Mouse (Mus musculus) forebrain, embryonic 14.5 days (tissue): ENCODE data around the gene Cep170b. TPM values are rescaled to one million over a fixed set of nuclear protein-coding genes. Genes with fewer than 3 reads are reported as not detected.
A peak's percentile ranks its signal among the peaks of the same experiment; 100 is the strongest.

ENCODE experiments used
- ATAC-seq: fragments of 200-750 bp; cut with Nextera tagmentation; 2 replicates; pipeline ENCODE4 v1.8.0; 2017; ENCODE audit warnings: mild to moderate bottlenecking, moderate library complexity
- DNase-seq: peaks from one replicate; pipeline ENCODE4 v3.0.0-alpha.2; 2015; ENCODE audit warnings: low spot score
- H3K27ac ChIP-seq: fragments of 300-500 bp; sonication (generic); 2 replicates; pipeline ENCODE4 v1.5.1; 2014; ENCODE audit warnings: low read depth, mild to moderate bottlenecking, control low read depth, low read length, moderate library complexity
- H3K27me3 ChIP-seq: fragments of 300-500 bp; sonication (generic); replicated peaks from 2 replicates; pipeline ENCODE4 v1.6.1; 2014; ENCODE audit warnings: low read length, control low read depth, mixed read lengths; ENCODE audit not compliant: control insufficient read depth, insufficient read depth
- H3K36me3 ChIP-seq: fragments of 300-500 bp; sonication (generic); 2 replicates; pipeline ENCODE4 v1.6.1; 2014; ENCODE audit warnings: low read length, control low read depth; ENCODE audit not compliant: control insufficient read depth, insufficient read depth
- H3K4me1 ChIP-seq: fragments of 300-500 bp; sonication (generic); 2 replicates; pipeline ENCODE4 v1.6.1; 2014; ENCODE audit warnings: antibody characterized with exemption, low read length, control low read depth; ENCODE audit not compliant: control insufficient read depth, insufficient read depth
- H3K4me2 ChIP-seq: fragments of 300-500 bp; sonication (generic); 2 replicates; pipeline ENCODE4 v1.6.1; 2014; ENCODE audit warnings: mild to moderate bottlenecking, control low read depth, low read length
- H3K4me3 ChIP-seq: fragments of 300-500 bp; sonication (generic); 2 replicates; pipeline ENCODE4 v1.5.1; 2014; ENCODE audit warnings: low read depth, low read length, control low read depth
- H3K9ac ChIP-seq: fragments of 300-500 bp; sonication (generic); 2 replicates; pipeline ENCODE4 v1.6.1; 2014; ENCODE audit warnings: mild to moderate bottlenecking, low read length, control low read depth, moderate library complexity
- H3K9me3 ChIP-seq: fragments of 300-500 bp; sonication (generic); replicated peaks from 2 replicates; pipeline ENCODE4 v1.6.1; 2016; ENCODE audit warnings: low read length, control low read depth, mixed read lengths; ENCODE audit not compliant: control insufficient read depth
- WGBS: fragments of 180-500 bp; shearing (Covaris S2); extraction: QIAGEN DNeasy Blood & Tissue Kit; methylation state at CpG from one replicate; pipeline ENCODE4 v1.1.7; 2014; 5-methylcytosine and 5-hydroxymethylcytosine counted together
- polyA plus RNA-seq: library from polyadenylated mRNA; unstranded; fragments of >200 nt; fragmentation: Nextera tagmentation; extraction: Ambion mirVana; gene quantifications from 2 replicates; pipeline ENCODE4 v1.2.1, GENCODE M21; 2014

Gene Cep170b
- polyA plus RNA-seq, 1 experiment from 2014 or later: 10.3 TPM

- H3K36me3 ChIP-seq: peaks cover 79% of the 10 kb centered on the region
These were observed 18.8 kb downstream of the Cep170b start for GRCm38 (mm10) chr12:112739023-112739568.

GRCm38 (mm10) chr12:112742768-112743167 is 22.5 kb downstream of the Cep170b start:
- 76% methylated on average over 6 of the region's 6 CpGs for WGBS
- Histone ChIP-seq H3K36me3 (peaks cover 62% of the 10 kb centered on the region), H3K27ac (no peak overlapping the region), H3K9ac (peak overlapping the region; percentile 1), H3K27me3 (no peaks in the 10 kb centered on the region), H3K4me3 (no peak overlapping the region), H3K4me2 (no peak overlapping the region), H3K4me1 (peaks cover 8% of the 10 kb centered on the region; the same call in 1 of the 2 replicates), H3K9me3 (no peaks in the 10 kb centered on the region)
- ATAC-seq (peak; percentile 13; the same call in 1 of the 2 replicates), DNase-seq (no peak)

More at GRCm38 (mm10) chr12:112739023-112739568, 18.8 kb downstream of the Cep170b start:
- no peak overlapping the region for H3K4me3 ChIP-seq
- no peaks in the 10 kb centered on the region for H3K27me3 ChIP-seq
- ATAC-seq (no peak), DNase-seq (no peak)
- H3K9ac ChIP-seq: no peak overlapping the region
- H3K4me2 ChIP-seq: no peak overlapping the region
- WGBS: 91% methylated on average over 24 of the region's 24 CpGs
- H3K27ac ChIP-seq: no peak overlapping the region
- no peaks in the 10 kb centered on the region for H3K4me1 ChIP-seq
- H3K9me3 ChIP-seq: no peaks in the 10 kb centered on the region

- WGBS: 55% methylated on average over 25 of the region's 25 CpGs
- ATAC-seq: peak; percentile 75
These were observed 23.1 kb downstream of the Cep170b start for GRCm38 (mm10) chr12:112743168-112743975.

GRCm38 (mm10) chr12:112744211-112744610 is 24.0 kb downstream of the Cep170b start:
- no peak overlapping the region for H3K27ac ChIP-seq
- H3K4me1 ChIP-seq: peaks cover 9% of the 10 kb centered on the region; the same call in 1 of the 2 replicates
- no peak overlapping the region for H3K4me3 ChIP-seq
- H3K27me3 ChIP-seq: no peaks in the 10 kb centered on the region
- ATAC-seq (no peak), DNase-seq (no peak)
- no peak overlapping the region for H3K4me2 ChIP-seq
- WGBS: 86% methylated on average over 8 of the region's 11 CpGs
- H3K36me3 ChIP-seq: peaks cover 48% of the 10 kb centered on the region
- no peak overlapping the region for H3K9ac ChIP-seq
- no peaks in the 10 kb centered on the region for H3K9me3 ChIP-seq

More at GRCm38 (mm10) chr12:112743168-112743975, 23.1 kb downstream of the Cep170b start:
- Histone ChIP-seq H3K4me2 (no peak overlapping the region), H3K27me3 (no peaks in the 10 kb centered on the region), H3K36me3 (peaks cover 56% of the 10 kb centered on the region), H3K9me3 (no peaks in the 10 kb centered on the region), H3K4me3 (no peak overlapping the region), H3K9ac (peak overlapping the region; percentile 17), H3K4me1 (peaks cover 9% of the 10 kb centered on the region; the same call in 1 of the 2 replicates), H3K27ac (no peak overlapping the region)
- peak; percentile 84 for DNase-seq

GRCm38 (mm10) chr12:112744891-112745580 is 24.8 kb downstream of the Cep170b start:
- no peak for ATAC-seq
- H3K9me3 ChIP-seq: no peaks in the 10 kb centered on the region
- no peaks in the 10 kb centered on the region for H3K27me3 ChIP-seq
- H3K4me1 ChIP-seq: peaks cover 9% of the 10 kb centered on the region; the same call in 1 of the 2 replicates
- DNase-seq: no peak
- H3K4me3 ChIP-seq: no peak overlapping the region
- WGBS: 86% methylated on average over 10 of the region's 10 CpGs
- peaks cover 39% of the 10 kb centered on the region for H3K36me3 ChIP-seq
- no peak overlapping the region for H3K4me2 ChIP-seq
- no peak overlapping the region for H3K9ac ChIP-seq
- H3K27ac ChIP-seq: no peak overlapping the region

GRCm38 (mm10) chr12:112745716-112746115 is 25.5 kb downstream of the Cep170b start:
- ATAC-seq (no peak), DNase-seq (no peak)

GRCm38 (mm10) chr12:112746461-112746807 is 26.2 kb downstream of the Cep170b start:
- no peaks in the 10 kb centered on the region for H3K9me3 ChIP-seq
- peaks cover 26% of the 10 kb centered on the region for H3K36me3 ChIP-seq
- H3K4me3 ChIP-seq: no peak overlapping the region
- H3K4me1 ChIP-seq: peaks cover 9% of the 10 kb centered on the region; the same call in 1 of the 2 replicates
- no peaks in the 10 kb centered on the region for H3K27me3 ChIP-seq
- 87% methylated on average over 4 of the region's 4 CpGs for WGBS
- no peak overlapping the region for H3K27ac ChIP-seq
- no peak for ATAC-seq
- no peak overlapping the region for H3K9ac ChIP-seq
- H3K4me2 ChIP-seq: no peak overlapping the region
- no peak for DNase-seq

More at GRCm38 (mm10) chr12:112745716-112746115, 25.5 kb downstream of the Cep170b start:
- no peak overlapping the region for H3K4me2 ChIP-seq
- no peaks in the 10 kb centered on the region for H3K27me3 ChIP-seq
- H3K4me1 ChIP-seq: peaks cover 9% of the 10 kb centered on the region; the same call in 1 of the 2 replicates
- H3K36me3 ChIP-seq: peaks cover 32% of the 10 kb centered on the region
- 88% methylated on average over 10 of the region's 10 CpGs for WGBS
- no peaks in the 10 kb centered on the region for H3K9me3 ChIP-seq
- H3K4me3 ChIP-seq: no peak overlapping the region
- H3K27ac ChIP-seq: no peak overlapping the region
- no peak overlapping the region; the same call in 1 of the 2 replicates for H3K9ac ChIP-seq

GRCm38 (mm10) chr12:112746808-112747605 is 26.8 kb downstream of the Cep170b start:
- Histone ChIP-seq H3K9ac (peak overlapping the region; percentile 46), H3K9me3 (no peaks in the 10 kb centered on the region), H3K4me1 (peaks cover 9% of the 10 kb centered on the region; the same call in 1 of the 2 replicates), H3K27ac (peak overlapping the region; percentile 80), H3K27me3 (no peaks in the 10 kb centered on the region), H3K36me3 (peaks cover 26% of the 10 kb centered on the region), H3K4me2 (0 out of 2 replicates have a peak overlapping the region, but pooled peaks have one; percentile 7), H3K4me3 (no peak overlapping the region)
- peak; percentile 63 for ATAC-seq
- WGBS: 26% methylated on average over 10 of the region's 10 CpGs
- DNase-seq: peak; percentile 91
